Mouse (Mus musculus) embryonic facial prominence, embryonic 15.5 days (tissue): ENCODE measurements at regions not wholly inside any gene's neighbourhood (a gene's known extent, or its start where the extent isn't known, plus 50 kb on each side); places are given as distances from the start of the nearest gene placed in this dataset.

Source experiments
- ATAC-seq: fragments of 200-750 bp; cut with Nextera tagmentation; 2 replicates; pipeline ENCODE4 v1.8.0; 2017; ENCODE audit warnings: low read depth, moderate TSS enrichment; ENCODE audit not compliant: insufficient number of reproducible peaks, low FRiP score, low TSS enrichment
- H3K27ac ChIP-seq: fragments of 300-500 bp; sonication (generic); replicated peaks from 2 replicates; pipeline ENCODE4 v1.5.1; 2015; ENCODE audit warnings: mild to moderate bottlenecking, inconsistent platforms
- H3K27me3 ChIP-seq: fragments of 300-500 bp; sonication (generic); 2 replicates; pipeline ENCODE4 v1.6.1; 2015; ENCODE audit warnings: inconsistent platforms
- H3K36me3 ChIP-seq: fragments of 300-500 bp; sonication (generic); 2 replicates; pipeline ENCODE4 v1.6.1; 2015; ENCODE audit warnings: mild to moderate bottlenecking, inconsistent platforms
- H3K4me1 ChIP-seq: fragments of 300-500 bp; sonication (generic); 2 replicates; pipeline ENCODE4 v1.6.1; 2015; ENCODE audit warnings: inconsistent platforms
- H3K4me2 ChIP-seq: fragments of 300-500 bp; sonication (generic); replicated peaks from 2 replicates; pipeline ENCODE4 v1.6.1; 2015; ENCODE audit warnings: mild to moderate bottlenecking, inconsistent platforms
- H3K4me3 ChIP-seq: fragments of 300-500 bp; sonication (generic); replicated peaks from 2 replicates; pipeline ENCODE4 v1.5.1; 2015; ENCODE audit warnings: mild to moderate bottlenecking, inconsistent platforms
- H3K9ac ChIP-seq: fragments of 300-500 bp; sonication (generic); 2 replicates; pipeline ENCODE4 v1.6.1; 2015; ENCODE audit warnings: inconsistent platforms
- H3K9me3 ChIP-seq: fragments of 300-500 bp; sonication (generic); replicated peaks from 2 replicates; pipeline ENCODE4 v1.6.1; 2016; ENCODE audit warnings: inconsistent platforms
- WGBS: fragments of 180-500 bp; shearing (Covaris S2); methylation state at CpG from one replicate; pipeline ENCODE4 v1.1.7; 2015; 5-methylcytosine and 5-hydroxymethylcytosine counted together

DNA sequence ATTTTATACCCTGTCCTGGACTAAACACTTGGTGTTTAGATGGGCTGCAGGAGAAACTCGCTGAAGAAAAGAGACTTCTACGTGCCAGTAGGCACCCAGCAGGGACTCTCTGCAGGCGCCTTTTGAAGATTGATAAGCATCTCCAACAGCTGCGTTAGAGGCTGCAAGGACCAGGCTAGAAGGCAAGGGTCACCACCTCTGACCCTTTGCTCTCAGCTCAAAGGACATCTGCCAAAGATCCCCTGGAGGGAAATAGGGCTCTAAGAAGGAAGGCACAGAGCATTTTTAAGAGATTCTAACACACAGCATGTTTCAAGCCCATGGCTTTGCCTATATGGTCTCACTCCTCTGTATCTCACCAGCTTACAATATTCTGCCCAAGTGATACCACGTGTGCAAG, 139.7 kb upstream of the Gpc5 start:
- H3K36me3 ChIP-seq, result no peaks in the 10 kb centered on the region
- H3K4me3 ChIP-seq, result no peak overlapping the region
- no peaks in the 10 kb centered on the region for H3K9me3 ChIP-seq
- no peak overlapping the region for H3K9ac ChIP-seq
- H3K4me1 ChIP-seq, result peaks cover 11% of the 10 kb centered on the region; the same call in 1 of the 2 replicates
- no peak overlapping the region for H3K4me2 ChIP-seq
- H3K27me3 ChIP-seq, result 0 out of 2 replicates have a peak, but pooled peaks cover 4% of the 10 kb centered on the region
- H3K27ac ChIP-seq, result no peak overlapping the region
- no peak for ATAC-seq
- WGBS, result 19% methylated on average over 5 of the region's 5 CpGs

GRCm38 (mm10) chr14:114953070-114953665, 138.8 kb upstream of the Gpc5 start:
- Histone ChIP-seq H3K9ac (no peak overlapping the region), H3K9me3 (no peaks in the 10 kb centered on the region), H3K36me3 (no peaks in the 10 kb centered on the region), H3K4me1 (peaks cover 7% of the 10 kb centered on the region; the same call in 1 of the 2 replicates), H3K4me3 (no peak overlapping the region), H3K4me2 (no peak overlapping the region), H3K27ac (no peak overlapping the region), H3K27me3 (0 out of 2 replicates have a peak, but pooled peaks cover 4% of the 10 kb centered on the region)
- no peak for ATAC-seq
- 17% methylated on average over 4 of the region's 4 CpGs for WGBS

GRCm38 (mm10) chr14:114954287-114954686, 137.7 kb upstream of the Gpc5 start:
- no peak for ATAC-seq
- Histone ChIP-seq H3K4me1 (0 out of 2 replicates have a peak, but pooled peaks cover 4% of the 10 kb centered on the region), H3K4me2 (no peak overlapping the region), H3K9me3 (no peaks in the 10 kb centered on the region), H3K36me3 (no peaks in the 10 kb centered on the region), H3K27ac (no peak overlapping the region), H3K27me3 (0 out of 2 replicates have a peak, but pooled peaks cover 4% of the 10 kb centered on the region), H3K4me3 (no peak overlapping the region), H3K9ac (no peak overlapping the region)
- 43% methylated on average over 4 of the region's 4 CpGs for WGBS

DNA sequence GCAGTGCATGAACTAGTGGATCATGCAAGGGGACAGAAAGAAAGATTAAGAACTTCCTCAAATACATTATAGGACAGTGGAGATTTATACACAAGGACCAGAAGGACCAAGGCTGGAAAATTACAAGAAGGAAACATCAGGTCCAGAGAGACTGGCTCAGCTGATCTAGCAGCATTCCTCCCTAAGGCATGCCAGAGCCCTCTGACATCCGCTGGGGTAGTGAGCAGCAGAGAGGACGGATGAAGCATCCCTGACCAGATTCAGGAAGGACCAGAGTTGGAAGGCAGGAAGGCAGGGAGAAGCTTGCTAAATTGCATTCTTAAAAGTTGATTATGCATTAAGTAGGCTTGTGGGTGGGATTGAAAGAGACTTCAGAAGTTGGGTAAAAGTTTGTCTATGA, 136.4 kb upstream of the Gpc5 start:
- no peak overlapping the region for H3K4me2 ChIP-seq
- H3K36me3 ChIP-seq, result no peaks in the 10 kb centered on the region
- no peak overlapping the region for H3K4me3 ChIP-seq
- H3K9ac ChIP-seq, result no peak overlapping the region
- 0 out of 2 replicates have a peak, but pooled peaks cover 4% of the 10 kb centered on the region for H3K27me3 ChIP-seq
- no peaks in the 10 kb centered on the region for H3K9me3 ChIP-seq
- 0 out of 2 replicates have a peak, but pooled peaks cover 4% of the 10 kb centered on the region for H3K4me1 ChIP-seq
- no peak for ATAC-seq
- H3K27ac ChIP-seq, result no peak overlapping the region
- WGBS, result 34% methylated on average over 2 of the region's 2 CpGs

- no peaks in the 10 kb centered on the region for H3K4me1 ChIP-seq
- H3K4me3 ChIP-seq, result no peak overlapping the region
- H3K27me3 ChIP-seq, result no peaks in the 10 kb centered on the region
- no peak for ATAC-seq
- H3K36me3 ChIP-seq, result no peaks in the 10 kb centered on the region
- no peak overlapping the region for H3K4me2 ChIP-seq
- H3K9ac ChIP-seq, result no peak overlapping the region
- WGBS, result 28% methylated on average over 5 of the region's 5 CpGs
- H3K9me3 ChIP-seq, result no peaks in the 10 kb centered on the region
- H3K27ac ChIP-seq, result no peak overlapping the region
These were observed 131.7 kb upstream of the Gpc5 start for GRCm38 (mm10) chr14:114960273-114960672.

- Histone ChIP-seq H3K9me3 (no peaks in the 10 kb centered on the region), H3K4me2 (no peak overlapping the region), H3K27ac (no peak overlapping the region), H3K4me1 (no peaks in the 10 kb centered on the region), H3K36me3 (no peaks in the 10 kb centered on the region), H3K27me3 (no peaks in the 10 kb centered on the region), H3K4me3 (no peak overlapping the region), H3K9ac (no peak overlapping the region)
- 44% methylated on average over 3 of the region's 3 CpGs for WGBS
- no peak for ATAC-seq
These were observed 126.1 kb upstream of the Gpc5 start for GRCm38 (mm10) chr14:114965941-114966340.

DNA sequence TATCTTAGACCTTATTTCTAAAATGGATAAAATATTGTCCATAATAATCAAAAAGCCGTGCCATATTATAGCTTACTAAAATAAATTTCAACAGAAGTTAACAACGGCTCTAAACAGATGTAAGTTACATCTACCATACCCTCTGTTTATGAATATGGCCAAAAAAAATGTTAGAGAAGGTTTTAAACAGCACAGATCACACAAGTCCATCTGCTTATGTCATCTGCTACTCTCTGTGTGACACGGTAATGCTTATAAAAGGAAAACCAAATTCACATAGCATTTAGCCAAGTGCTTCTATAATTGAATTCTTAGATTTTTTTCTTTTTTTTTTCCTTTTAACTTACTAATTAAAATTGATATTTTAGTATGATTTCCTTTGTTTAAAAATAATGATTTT, 123.0 kb upstream of the Gpc5 start:
- WGBS, result 79% methylated on average over 3 of the region's 3 CpGs
- H3K4me2 ChIP-seq, result no peak overlapping the region
- H3K9ac ChIP-seq, result no peak overlapping the region
- H3K27me3 ChIP-seq, result no peaks in the 10 kb centered on the region
- no peak for ATAC-seq
- H3K27ac ChIP-seq, result no peak overlapping the region
- no peak overlapping the region for H3K4me3 ChIP-seq
- H3K4me1 ChIP-seq, result no peaks in the 10 kb centered on the region
- no peaks in the 10 kb centered on the region for H3K9me3 ChIP-seq
- no peaks in the 10 kb centered on the region for H3K36me3 ChIP-seq

GRCm38 (mm10) chr14:114981120-114981519, 110.9 kb upstream of the Gpc5 start:
- WGBS, result 48% methylated on average over 3 of the region's 3 CpGs
- H3K36me3 ChIP-seq, result no peaks in the 10 kb centered on the region
- no peak for ATAC-seq

DNA sequence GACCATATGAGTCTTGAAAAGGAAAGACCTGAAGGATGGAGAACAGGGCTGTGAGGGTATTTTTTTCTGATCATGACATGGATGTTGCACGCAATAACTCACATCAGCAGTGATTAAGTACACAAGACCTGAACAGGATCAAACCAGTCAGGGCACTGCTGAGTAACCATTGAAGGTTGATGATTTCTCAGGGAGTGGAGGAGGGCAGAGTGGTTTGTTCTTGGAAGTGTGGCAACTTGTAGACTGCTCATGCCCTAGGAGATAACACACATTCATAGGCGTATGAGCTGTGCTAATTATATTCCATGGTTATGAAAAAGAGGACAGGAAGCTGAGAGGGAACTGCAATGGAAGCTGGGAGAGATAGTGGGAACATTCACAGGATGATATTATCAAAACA, 88.8 kb upstream of the Gpc5 start:
- Histone ChIP-seq H3K27ac (no peak overlapping the region), H3K9me3 (no peaks in the 10 kb centered on the region), H3K4me3 (no peak overlapping the region), H3K9ac (no peak overlapping the region), H3K4me1 (no peaks in the 10 kb centered on the region), H3K36me3 (no peaks in the 10 kb centered on the region), H3K27me3 (no peaks in the 10 kb centered on the region), H3K4me2 (no peak overlapping the region)
- ATAC-seq, result no peak
- WGBS, result 88% methylated on average over 2 of the region's 2 CpGs

More at GRCm38 (mm10) chr14:114981120-114981519, 110.9 kb upstream of the Gpc5 start:
- no peaks in the 10 kb centered on the region for H3K9me3 ChIP-seq
- H3K4me3 ChIP-seq, result no peak overlapping the region
- H3K27ac ChIP-seq, result no peak overlapping the region
- no peak overlapping the region for H3K4me2 ChIP-seq
- no peak overlapping the region for H3K9ac ChIP-seq
- no peaks in the 10 kb centered on the region for H3K4me1 ChIP-seq
- H3K27me3 ChIP-seq, result no peaks in the 10 kb centered on the region

DNA sequence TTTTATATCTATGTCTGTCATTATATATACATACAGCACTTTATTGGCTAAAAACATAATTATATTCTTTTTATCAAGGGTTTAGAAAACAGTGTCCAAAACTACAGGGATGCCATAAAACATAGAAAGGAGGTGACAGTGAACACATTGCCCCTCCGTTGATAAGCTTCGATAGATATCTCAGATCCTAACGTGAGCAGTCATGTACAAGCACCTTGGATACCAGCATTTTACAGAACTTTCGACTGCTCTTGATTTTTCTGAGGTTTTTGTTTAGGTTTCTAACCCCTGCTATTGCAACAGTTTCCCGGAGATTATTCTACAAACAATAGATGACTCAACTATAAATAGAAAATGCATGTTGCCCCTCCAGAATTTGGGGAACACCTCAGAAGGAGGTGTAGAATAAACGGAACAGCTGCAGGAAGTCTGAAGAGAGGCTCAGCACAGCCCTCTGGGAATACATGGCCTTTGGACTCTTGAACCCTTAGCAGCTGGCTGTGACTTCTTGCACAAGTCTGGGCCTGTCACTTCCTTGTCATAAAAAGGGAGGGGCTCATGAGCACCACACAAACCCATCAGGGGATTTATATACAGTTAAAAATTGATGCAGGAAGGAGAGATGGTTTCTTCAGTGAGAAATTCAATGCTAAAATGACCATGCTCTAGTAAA, 87.1 kb upstream of the Gpc5 start:
- H3K4me2 ChIP-seq, result no peak overlapping the region
- no peaks in the 10 kb centered on the region for H3K9me3 ChIP-seq
- no peaks in the 10 kb centered on the region for H3K27me3 ChIP-seq
- H3K4me3 ChIP-seq, result no peak overlapping the region
- no peaks in the 10 kb centered on the region for H3K36me3 ChIP-seq
- no peak for ATAC-seq
- H3K27ac ChIP-seq, result no peak overlapping the region
- H3K4me1 ChIP-seq, result no peaks in the 10 kb centered on the region
- no peak overlapping the region for H3K9ac ChIP-seq
- WGBS, result 50% methylated on average over 6 of the region's 6 CpGs

- H3K27ac ChIP-seq, result no peak overlapping the region
- no peaks in the 10 kb centered on the region for H3K27me3 ChIP-seq
- H3K4me2 ChIP-seq, result no peak overlapping the region
- H3K4me3 ChIP-seq, result no peak overlapping the region
- no peaks in the 10 kb centered on the region for H3K36me3 ChIP-seq
- no peaks in the 10 kb centered on the region for H3K9me3 ChIP-seq
- H3K9ac ChIP-seq, result no peak overlapping the region
- no peaks in the 10 kb centered on the region for H3K4me1 ChIP-seq
- no peak for ATAC-seq
- 71% methylated on average over 3 of the region's 3 CpGs for WGBS
These were observed 81.1 kb upstream of the Gpc5 start for GRCm38 (mm10) chr14:115010877-115011276.

GRCm38 (mm10) chr14:115015299-115015698, 76.7 kb upstream of the Gpc5 start:
- WGBS, result 36% methylated on average over 5 of the region's 5 CpGs
- Histone ChIP-seq H3K9ac (no peak overlapping the region), H3K27ac (no peak overlapping the region), H3K4me2 (no peak overlapping the region), H3K36me3 (no peaks in the 10 kb centered on the region), H3K27me3 (no peaks in the 10 kb centered on the region), H3K4me3 (no peak overlapping the region), H3K4me1 (no peaks in the 10 kb centered on the region), H3K9me3 (no peaks in the 10 kb centered on the region)
- ATAC-seq, result no peak
